Comparison of ENCODE assay signal across 18 mouse cellular contexts in the genomic region with DNA sequence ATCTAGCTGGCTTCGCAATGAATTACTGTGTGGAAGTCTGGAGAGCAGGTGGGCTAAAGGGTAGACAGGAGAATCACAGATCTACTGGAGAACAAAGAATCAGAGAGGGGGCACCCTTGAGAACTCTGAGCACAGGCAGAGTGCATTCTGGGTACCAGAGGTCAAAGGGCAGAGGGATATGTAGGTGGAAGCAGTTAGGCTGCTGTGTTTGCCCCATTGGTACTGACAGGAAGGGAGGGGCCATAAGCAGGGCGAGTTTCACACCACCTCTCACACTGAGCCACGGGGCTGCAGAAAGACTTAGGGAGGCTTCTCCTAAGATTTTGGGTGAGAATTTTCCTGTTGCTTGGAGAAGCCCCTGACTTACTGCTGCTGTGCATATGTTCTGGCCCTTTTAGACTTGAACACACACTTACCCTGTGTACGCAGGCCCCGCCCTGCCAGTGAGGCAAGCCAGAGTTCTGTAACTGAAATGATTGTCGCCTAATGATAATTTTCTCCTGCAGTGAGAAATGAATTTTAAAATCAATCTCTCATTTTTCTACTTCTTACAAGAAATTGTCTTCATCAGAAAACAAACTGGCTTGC.
DNase-seq lines count a peak whose midpoint lies in the region; ATAC-seq and TF ChIP-seq lines count a peak whose summit lies in the region.
"Had no signal": no experiment of that assay in that cellular context is flagged by ENCODE, and none has a peak within 500 bp of the region (broad histone marks: within the 10 kb centered on the region; RNA-seq: fewer than 3 reads in every experiment).

No protein-coding gene starts in this region.

- no peak overlapping the region for H3K4me2 ChIP-seq in lung, embryonic 16.5 days (ENCODE audit: low read depth, low read length)
- H3K4me2 ChIP-seq: embryonic facial prominence, embryonic 13.5 days; heart, embryonic 13.5 days; lung, embryonic 15.5 days had no signal

- DNase-seq in lung, adult 2 months, result no peak
- peak; percentile 21 for DNase-seq in c-Kit-positive CD71-positive TER-119-negative erythroid progenitor cells, embryonic 14.5 days (ENCODE audit: low read depth)
- DNase-seq in large intestine, adult 2 months (ENCODE audit: low read depth, low spot score), result peak; percentile 48
- no peak for DNase-seq in adrenal gland, adult (ENCODE audit: inconsistent age in 2 of 2, low spot score in 1 of 2)
- no peak for DNase-seq in cerebellum, adult 18-20 months
- DNase-seq: cerebellum, adult 11 months; gastrocnemius, postnatal 25 days; kidney, adult 11 months; kidney, postnatal 14 days; layer of hippocampus, postnatal 36 days; right cerebral cortex, postnatal 25 days; thymus, adult 2 months had no signal

- H3K9ac ChIP-seq in lung, embryonic 16.5 days (ENCODE audit: low read length), result no peak overlapping the region
- H3K9ac ChIP-seq: embryonic facial prominence, embryonic 13.5 days; heart, embryonic 13.5 days; lung, embryonic 15.5 days had no signal

- no peaks in the 10 kb centered on the region for H3K27me3 ChIP-seq in lung, embryonic 16.5 days (ENCODE audit: control insufficient read depth, insufficient read depth, low read depth, low read length)
- no peaks in the 10 kb centered on the region for H3K27me3 ChIP-seq in small intestine, adult 2 months (ENCODE audit: control insufficient read depth, insufficient read depth, low read length)
- H3K27me3 ChIP-seq: embryonic facial prominence, embryonic 13.5 days; heart, embryonic 13.5 days; lung, embryonic 15.5 days had no signal

- H3K9me3 ChIP-seq in lung, embryonic 16.5 days (ENCODE audit: control insufficient read depth, low read length), result no peaks in the 10 kb centered on the region
- H3K9me3 ChIP-seq: embryonic facial prominence, embryonic 13.5 days; hindbrain, embryonic 10.5 days; lung, embryonic 15.5 days had no signal

- H3K4me3 ChIP-seq in lung, embryonic 16.5 days (ENCODE audit: low read length), result no peak overlapping the region
- no peak overlapping the region for H3K4me3 ChIP-seq in lung, adult 2 months (replicated peaks; ENCODE audit: extremely low read depth, low read depth, low read length)
- H3K4me3 ChIP-seq in small intestine, adult 2 months (ENCODE audit: low read depth, low read length), result peak overlapping the region; percentile 18; the same call in 1 of the 2 replicates
- H3K4me3 ChIP-seq: embryonic facial prominence, embryonic 13.5 days; heart, embryonic 13.5 days; hindbrain, embryonic 10.5 days; lung, embryonic 15.5 days had no signal

- no peak for TF ChIP-seq POLR2A in lung, adult 2 months (IDR thresholded peaks at IDR 0.05; ENCODE audit: borderline replicate concordance, extremely low read depth, low read depth, low read length)
- TF ChIP-seq POLR2A in small intestine, adult 2 months (IDR thresholded peaks at IDR 0.05; ENCODE audit: low read depth, low read length), result no peak

- no peaks in the 10 kb centered on the region for H3K36me3 ChIP-seq in lung, embryonic 16.5 days (ENCODE audit: control insufficient read depth, insufficient read depth, low read length)
- H3K36me3 ChIP-seq in small intestine, adult 2 months (ENCODE audit: control insufficient read depth, insufficient read depth, low read length), result no peaks in the 10 kb centered on the region
- H3K36me3 ChIP-seq: embryonic facial prominence, embryonic 13.5 days; heart, embryonic 13.5 days; hindbrain, embryonic 10.5 days; lung, embryonic 15.5 days had no signal

- no peak overlapping the region for H3K27ac ChIP-seq in lung, embryonic 16.5 days (ENCODE audit: low read length)
- H3K27ac ChIP-seq in small intestine, adult 2 months (ENCODE audit: insufficient read depth, low read depth, low read length), result peak overlapping the region; percentile 72
- H3K27ac ChIP-seq: embryonic facial prominence, embryonic 13.5 days; heart, embryonic 13.5 days; hindbrain, embryonic 10.5 days; lung, embryonic 15.5 days had no signal

- ATAC-seq in lung, embryonic 16.5 days (ENCODE audit: low read depth), result peak; percentile 49

- TF ChIP-seq CTCF in lung, adult 2 months (IDR thresholded peaks at IDR 0.05; ENCODE audit: insufficient read depth, low read length), result no peak
- TF ChIP-seq CTCF in small intestine, adult 2 months (IDR thresholded peaks at IDR 0.05; ENCODE audit: extremely low read depth, insufficient read length, insufficient replicate concordance, low read depth, low read length), result no peak

- peaks cover 19% of the 10 kb centered on the region for H3K4me1 ChIP-seq in lung, embryonic 16.5 days (replicated peaks; ENCODE audit: control insufficient read depth, insufficient read depth, low read length)
- H3K4me1 ChIP-seq in lung, adult 2 months (ENCODE audit: control insufficient read depth, insufficient read depth, low read length), result no peaks in the 10 kb centered on the region; the same call in 1 of the 2 replicates
- H3K4me1 ChIP-seq in small intestine, adult 2 months (ENCODE audit: control insufficient read depth, insufficient read depth, insufficient read length, low read length), result peaks cover 16% of the 10 kb centered on the region
- H3K4me1 ChIP-seq: embryonic facial prominence, embryonic 13.5 days had no signal

- WGBS in lung, embryonic 16.5 days, result 48% methylated on average over 6 of the region's 6 CpGs
- 68% methylated on average over 6 of the region's 6 CpGs for WGBS in lung, adult 2 months
- WGBS in large intestine, adult 2 months, result 34% methylated on average over 6 of the region's 6 CpGs
- WGBS in small intestine, adult 2 months, result 24% methylated on average over 6 of the region's 6 CpGs

Comparison
In these comparisons a context has a peak if more than half of its experiments do, and no peak if none do; other contexts are left out.
1. DNase-seq: peak in c-Kit-positive CD71-positive TER-119-negative erythroid progenitor cells, embryonic 14.5 days (single experiment) and large intestine, adult 2 months (single experiment); none in lung, adult 2 months (single experiment), adrenal gland, adult (0 of 2) and cerebellum, adult 18-20 months (0 of 2).